Mouse (Mus musculus) forebrain, embryonic 11.5 days (tissue): ENCODE measurements around the gene Fuz. TPM values are rescaled to one million over a fixed set of nuclear protein-coding genes. Genes with fewer than 3 reads are reported as not detected.

ENCODE experiments used
- ATAC-seq: fragments of 200-750 bp; cut with Nextera tagmentation; replicated peaks from 2 replicates; pipeline ENCODE4 v1.8.0; 2017; ENCODE audit warnings: moderate TSS enrichment; ENCODE audit not compliant: low FRiP score
- DNase-seq: peaks from one replicate; pipeline ENCODE4 v3.0.0-alpha.2; 2017; ENCODE audit warnings: low spot score
- H3K27ac ChIP-seq: fragments of 300-500 bp; sonication (generic); 2 replicates; pipeline ENCODE4 v1.5.1; 2014; ENCODE audit warnings: low read depth, low read length
- H3K27me3 ChIP-seq: fragments of 300-500 bp; sonication (generic); 2 replicates; pipeline ENCODE4 v1.6.1; 2014; ENCODE audit warnings: mild to moderate bottlenecking, low read length, mixed read lengths; ENCODE audit not compliant: control insufficient read depth, insufficient read depth
- H3K36me3 ChIP-seq: fragments of 300-500 bp; sonication (generic); 2 replicates; pipeline ENCODE4 v1.6.1; 2014; ENCODE audit warnings: mild to moderate bottlenecking, low read length, moderate library complexity, mixed read lengths; ENCODE audit not compliant: control insufficient read depth, insufficient read depth
- H3K4me1 ChIP-seq: fragments of 300-500 bp; sonication (generic); replicated peaks from 2 replicates; pipeline ENCODE4 v1.6.1; 2014; ENCODE audit warnings: low read length, mixed read lengths; ENCODE audit not compliant: control insufficient read depth, insufficient read depth
- H3K4me2 ChIP-seq: fragments of 300-500 bp; sonication (generic); 2 replicates; pipeline ENCODE4 v1.6.1; 2014; ENCODE audit warnings: low read depth, mild to moderate bottlenecking, low read length, moderate library complexity, mixed read lengths; ENCODE audit not compliant: severe bottlenecking
- H3K4me3 ChIP-seq: fragments of 300-500 bp; sonication (generic); 2 replicates; pipeline ENCODE4 v1.5.1; 2014; ENCODE audit warnings: low read depth, low read length
- H3K9ac ChIP-seq: fragments of 300-500 bp; sonication (generic); 2 replicates; pipeline ENCODE4 v1.6.1; 2014; ENCODE audit warnings: low read length
- H3K9me3 ChIP-seq: fragments of 300-500 bp; sonication (generic); 2 replicates; pipeline ENCODE4 v1.6.1; 2016; ENCODE audit warnings: low read length, mixed read lengths; ENCODE audit not compliant: control insufficient read depth
- WGBS: fragments of 180-500 bp; shearing (Covaris S2); extraction: QIAGEN DNeasy Blood & Tissue Kit; methylation state at CpG from one replicate; pipeline ENCODE4 v1.1.7; 2014; 5-methylcytosine and 5-hydroxymethylcytosine counted together
- polyA plus RNA-seq: library from polyadenylated mRNA; unstranded; fragments of >200 nt; fragmentation: Nextera tagmentation; extraction: Ambion mirVana; gene quantifications from 2 replicates; pipeline ENCODE4 v1.2.1, GENCODE M21; 2014

Fuz gene
- polyA plus RNA-seq, 1 experiment from 2014 or later = 32.9 TPM

- Histone ChIP-seq H3K4me1 (peaks cover 13% of the 10 kb centered on the region), H3K36me3 (peaks cover 4% of the 10 kb centered on the region; the same call in 1 of the 2 replicates), H3K4me2 (no peak overlapping the region), H3K27me3 (no peaks in the 10 kb centered on the region), H3K9ac (no peak overlapping the region), H3K4me3 (no peak overlapping the region), H3K27ac (no peak overlapping the region), H3K9me3 (no peaks in the 10 kb centered on the region)
- no peak for DNase-seq
- no peak for ATAC-seq
- 90% methylated on average over 11 of the region's 11 CpGs for WGBS
These were observed 4.8 kb downstream of the Fuz start for GRCm38 (mm10) chr7:44900632-44901031.

- 19% methylated on average over 21 of the region's 21 CpGs for WGBS
- peak overlapping the region; percentile 49 for H3K4me2 ChIP-seq
- H3K4me1 ChIP-seq = peaks cover 13% of the 10 kb centered on the region
- H3K9ac ChIP-seq = peak overlapping the region; percentile 37; the same call in 1 of the 2 replicates
- H3K27ac ChIP-seq = peak overlapping the region; percentile 57
- H3K4me3 ChIP-seq = peak overlapping the region; percentile 12; the same call in 1 of the 2 replicates
- H3K36me3 ChIP-seq = peaks cover 4% of the 10 kb centered on the region; the same call in 1 of the 2 replicates
- peak; percentile 55 for ATAC-seq
- peak; percentile 90 for DNase-seq
- no peaks in the 10 kb centered on the region for H3K27me3 ChIP-seq
- no peaks in the 10 kb centered on the region for H3K9me3 ChIP-seq
These were observed 5.4 kb downstream of the Fuz start for GRCm38 (mm10) chr7:44901230-44901722.

GRCm38 (mm10) chr7:44905430-44905829 is 9.6 kb downstream of the Fuz start:
- Histone ChIP-seq H3K27ac (no peak overlapping the region), H3K27me3 (no peaks in the 10 kb centered on the region), H3K9ac (no peak overlapping the region), H3K9me3 (no peaks in the 10 kb centered on the region), H3K4me3 (no peak overlapping the region), H3K36me3 (peaks cover 4% of the 10 kb centered on the region; the same call in 1 of the 2 replicates), H3K4me2 (no peak overlapping the region), H3K4me1 (peaks cover 9% of the 10 kb centered on the region)
- no peak for ATAC-seq
- no peak for DNase-seq
- 94% methylated on average over 20 of the region's 20 CpGs for WGBS

GRCm38 (mm10) chr7:44908706-44909476 is 13.0 kb downstream of the Fuz start:
- Histone ChIP-seq H3K27ac (no peak overlapping the region), H3K36me3 (peaks cover 4% of the 10 kb centered on the region; the same call in 1 of the 2 replicates), H3K4me3 (no peak overlapping the region), H3K27me3 (no peaks in the 10 kb centered on the region), H3K4me1 (no peaks in the 10 kb centered on the region), H3K4me2 (no peak overlapping the region), H3K9ac (no peak overlapping the region), H3K9me3 (no peaks in the 10 kb centered on the region)
- no peak for DNase-seq
- ATAC-seq = no peak
- 93% methylated on average over 15 of the region's 15 CpGs for WGBS

- Histone ChIP-seq H3K4me1 (no peaks in the 10 kb centered on the region), H3K27ac (no peak overlapping the region), H3K4me3 (no peak overlapping the region), H3K4me2 (no peak overlapping the region), H3K36me3 (no peaks in the 10 kb centered on the region; the same call in 1 of the 2 replicates), H3K9me3 (no peaks in the 10 kb centered on the region), H3K9ac (no peak overlapping the region), H3K27me3 (no peaks in the 10 kb centered on the region)
- ATAC-seq (no peak), DNase-seq (no peak)
- WGBS = 85% methylated on average over 2 of the region's 2 CpGs
These were observed 18.5 kb downstream of the Fuz start for GRCm38 (mm10) chr7:44914396-44914795.

GRCm38 (mm10) chr7:44915314-44915713 is 19.4 kb downstream of the Fuz start:
- no peak overlapping the region for H3K9ac ChIP-seq
- DNase-seq (no peak), ATAC-seq (no peak)
- no peaks in the 10 kb centered on the region for H3K4me1 ChIP-seq
- no peaks in the 10 kb centered on the region for H3K27me3 ChIP-seq
- no peaks in the 10 kb centered on the region for H3K9me3 ChIP-seq
- no peak overlapping the region for H3K4me2 ChIP-seq
- no peak overlapping the region for H3K27ac ChIP-seq
- no peaks in the 10 kb centered on the region; the same call in 1 of the 2 replicates for H3K36me3 ChIP-seq
- no peak overlapping the region for H3K4me3 ChIP-seq
- WGBS = 94% methylated on average over 9 of the region's 9 CpGs

- no peaks in the 10 kb centered on the region for H3K9me3 ChIP-seq
- H3K27ac ChIP-seq = no peak overlapping the region
- no peak overlapping the region for H3K4me2 ChIP-seq
- no peaks in the 10 kb centered on the region for H3K4me1 ChIP-seq
- DNase-seq = no peak
- H3K27me3 ChIP-seq = no peaks in the 10 kb centered on the region
- no peak overlapping the region for H3K9ac ChIP-seq
- 92% methylated on average over 6 of the region's 6 CpGs for WGBS
- ATAC-seq = no peak
- H3K4me3 ChIP-seq = no peak overlapping the region
- no peaks in the 10 kb centered on the region; the same call in 1 of the 2 replicates for H3K36me3 ChIP-seq
These were observed 20.3 kb downstream of the Fuz start for GRCm38 (mm10) chr7:44916191-44916590.

GRCm38 (mm10) chr7:44916881-44917280 is 21.0 kb downstream of the Fuz start:
- Histone ChIP-seq H3K9me3 (no peaks in the 10 kb centered on the region), H3K4me3 (no peak overlapping the region), H3K36me3 (no peaks in the 10 kb centered on the region; the same call in 1 of the 2 replicates), H3K9ac (no peak overlapping the region), H3K4me2 (no peak overlapping the region), H3K27ac (no peak overlapping the region), H3K4me1 (no peaks in the 10 kb centered on the region), H3K27me3 (no peaks in the 10 kb centered on the region)
- ATAC-seq (no peak), DNase-seq (no peak)
- 91% methylated on average over 4 of the region's 4 CpGs for WGBS
